Mouse (Mus musculus) lung, embryonic 15.5 days (tissue): ENCODE data around the gene Gm29427. TPM values are rescaled to one million over a fixed set of nuclear protein-coding genes. Genes with fewer than 3 reads are reported as not detected.

Experiments
- ATAC-seq: fragments of 200-750 bp; cut with Nextera tagmentation; 2 replicates; pipeline ENCODE4 v1.8.0; 2017; ENCODE audit warnings: moderate number of reproducible peaks, borderline replicate concordance; ENCODE audit not compliant: low FRiP score, low TSS enrichment; ENCODE audit errors: extremely low read depth
- H3K27ac ChIP-seq: fragments of 300-500 bp; sonication (generic); 2 replicates; pipeline ENCODE4 v1.5.1; 2015; ENCODE audit warnings: moderate library complexity, mild to moderate bottlenecking, inconsistent platforms
- H3K27me3 ChIP-seq: fragments of 300-500 bp; sonication (generic); 2 replicates; pipeline ENCODE4 v1.6.1; 2015; ENCODE audit warnings: inconsistent platforms
- H3K36me3 ChIP-seq: fragments of 300-500 bp; sonication (generic); 2 replicates; pipeline ENCODE4 v1.6.1; 2015; ENCODE audit warnings: inconsistent platforms
- H3K4me1 ChIP-seq: fragments of 300-500 bp; sonication (generic); 2 replicates; pipeline ENCODE4 v1.6.1; 2015; ENCODE audit warnings: inconsistent platforms
- H3K4me2 ChIP-seq: fragments of 300-500 bp; sonication (generic); 2 replicates; pipeline ENCODE4 v1.6.1; 2015; ENCODE audit warnings: inconsistent platforms, mild to moderate bottlenecking, moderate library complexity
- H3K4me3 ChIP-seq: fragments of 300-500 bp; sonication (generic); 2 replicates; pipeline ENCODE4 v1.5.1; 2015; ENCODE audit warnings: mild to moderate bottlenecking, inconsistent platforms
- H3K9ac ChIP-seq: fragments of 300-500 bp; sonication (generic); 2 replicates; pipeline ENCODE4 v1.6.1; 2015; ENCODE audit warnings: inconsistent platforms
- H3K9me3 ChIP-seq: fragments of 300-500 bp; sonication (generic); 2 replicates; pipeline ENCODE4 v1.6.1; 2016; ENCODE audit warnings: inconsistent platforms
- WGBS: fragments of 180-500 bp; shearing (Covaris S2); methylation state at CpG from one replicate; pipeline ENCODE4 v1.1.7; 2015; 5-methylcytosine and 5-hydroxymethylcytosine counted together
- polyA plus RNA-seq: library from polyadenylated mRNA; unstranded; fragments of >200 nt; fragmentation: Nextera tagmentation; extraction: Ambion mirVana; gene quantifications from 2 replicates; pipeline ENCODE4 v1.2.1, GENCODE M21; 2015

Gene Gm29427
- polyA plus RNA-seq, 1 experiment from 2014 or later, result not detected

DNA sequence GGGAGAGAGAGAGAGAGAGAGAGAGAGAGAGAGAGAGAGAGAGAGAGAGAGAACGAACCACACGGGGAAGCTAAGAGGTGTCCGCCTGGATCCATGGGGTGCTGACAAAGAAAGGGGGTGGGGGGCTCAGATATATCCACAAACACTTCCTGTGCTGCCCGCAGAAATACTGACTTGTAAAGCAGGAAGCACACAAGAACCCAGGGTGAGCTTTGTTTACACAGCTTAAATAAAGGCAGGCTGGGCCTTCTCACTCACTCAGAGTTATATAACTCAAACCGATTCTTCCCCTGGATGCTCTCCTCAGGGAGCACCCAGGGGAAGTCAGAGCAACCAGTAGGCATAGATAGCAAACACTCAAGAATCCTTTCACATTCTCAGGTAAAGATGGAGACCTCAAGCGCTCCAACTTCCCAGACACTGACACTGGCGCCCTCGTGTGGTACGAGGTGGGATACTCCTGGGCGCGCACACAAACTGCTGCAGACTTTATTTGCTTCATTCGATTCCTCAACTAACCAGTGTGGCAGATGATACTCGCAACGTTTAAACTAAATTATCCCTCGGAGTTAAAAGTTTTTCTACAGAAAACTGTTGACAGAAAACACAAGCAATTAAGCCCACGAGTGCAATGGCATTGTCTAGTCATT, 81.7 kb downstream of the Gm29427 start:
- ATAC-seq, result peak; percentile 72; the same call in 1 of the 2 replicates
- peak overlapping the region; percentile 46 for H3K4me2 ChIP-seq

DNA sequence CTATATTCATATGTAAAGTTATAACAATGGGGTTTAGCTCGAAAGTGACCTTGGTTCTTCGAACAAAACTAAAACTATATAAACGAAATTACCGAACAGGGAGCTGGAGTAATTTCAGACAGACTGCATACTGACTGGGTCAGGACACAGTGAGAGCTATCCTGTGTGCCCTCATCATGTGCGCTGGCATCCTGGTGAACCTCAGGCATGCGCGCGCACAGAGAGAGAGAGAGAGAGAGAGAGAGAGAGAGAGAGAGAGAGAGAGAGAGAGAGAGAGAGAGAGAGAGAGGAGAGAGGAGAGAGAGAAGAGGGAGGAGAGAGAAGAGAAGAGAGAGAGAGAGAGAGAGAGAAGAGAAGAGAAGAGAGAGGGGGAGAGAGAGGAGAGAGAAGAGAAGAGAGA, 82.3 kb downstream of the Gm29427 start:
- no peak overlapping the region for H3K4me3 ChIP-seq
- 73% methylated on average over 8 of the region's 8 CpGs for WGBS
- no peaks in the 10 kb centered on the region for H3K27me3 ChIP-seq
- H3K9me3 ChIP-seq, result no peaks in the 10 kb centered on the region
- H3K36me3 ChIP-seq, result no peaks in the 10 kb centered on the region
- no peak overlapping the region for H3K27ac ChIP-seq
- H3K4me2 ChIP-seq, result no peak overlapping the region
- peaks cover 2% of the 10 kb centered on the region; the same call in 1 of the 2 replicates for H3K4me1 ChIP-seq
- H3K9ac ChIP-seq, result no peak overlapping the region
- ATAC-seq, result no peak

More for the DNA sequence above, 81.7 kb downstream of the Gm29427 start:
- peaks cover 2% of the 10 kb centered on the region; the same call in 1 of the 2 replicates for H3K4me1 ChIP-seq
- no peak overlapping the region for H3K27ac ChIP-seq
- H3K9ac ChIP-seq, result no peak overlapping the region
- no peaks in the 10 kb centered on the region for H3K27me3 ChIP-seq
- peak overlapping the region; percentile 18 for H3K4me3 ChIP-seq
- no peaks in the 10 kb centered on the region for H3K36me3 ChIP-seq
- H3K9me3 ChIP-seq, result no peaks in the 10 kb centered on the region
- 13% methylated on average over 16 of the region's 16 CpGs for WGBS

DNA sequence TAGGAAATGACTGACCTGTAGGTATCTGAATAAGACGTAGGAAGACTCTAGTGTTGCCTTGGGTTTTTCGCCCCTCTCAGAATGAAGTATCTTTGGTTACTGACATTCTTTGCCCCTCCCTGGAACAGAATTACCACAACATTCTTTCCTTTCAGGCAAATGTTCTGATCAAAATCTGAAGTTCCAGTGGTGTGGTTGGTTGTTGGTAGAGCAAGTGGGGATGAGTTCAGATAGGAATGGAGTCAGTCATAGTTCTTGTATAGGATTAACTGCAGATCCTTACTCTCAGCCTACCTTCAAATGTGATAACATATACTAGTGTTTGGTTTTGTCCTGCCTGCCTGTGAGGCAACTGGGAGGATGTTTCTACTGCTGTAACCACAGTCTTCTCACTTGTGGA, 86.1 kb downstream of the Gm29427 start, which contains the start of gene Zp3r:
Gene Zp3r, minus strand, starts transcription at position 101 of the 400 bp plus-strand sequence.
- no peaks in the 10 kb centered on the region for H3K36me3 ChIP-seq
- H3K4me2 ChIP-seq, result no peak within 1 kb of the TSS
- peaks cover 2% of the 10 kb centered on the region; the same call in 1 of the 2 replicates for H3K4me1 ChIP-seq
- no peak within 1 kb of the TSS for H3K9ac ChIP-seq
- H3K27ac ChIP-seq, result no peak within 1 kb of the TSS
- H3K27me3 ChIP-seq, result no peaks in the 10 kb centered on the region
- H3K9me3 ChIP-seq, result no peaks in the 10 kb centered on the region
- WGBS, result 85% methylated on average over 2 of the region's 2 CpGs
- no peak for ATAC-seq
- H3K4me3 ChIP-seq, result no peak within 1 kb of the TSS

Other genes starting within 250 kb of the Gm29427 start
- 0.10 and 0.23 TPM in 2 replicates for gene Zp3r, start 86.2 kb downstream of the Gm29427 start, polyA plus RNA-seq
- not detected in 2 replicates for gene C4bp, start 54.2 kb downstream of the Gm29427 start, polyA plus RNA-seq
- 13.4 and 16.5 TPM in 2 replicates for gene Yod1, start 1.5 kb upstream of the Gm29427 start, polyA plus RNA-seq
- gene Pfkfb2, start 13.5 kb upstream of the Gm29427 start, polyA plus RNA-seq, result 7.9 and 9.5 TPM in 2 replicates
- gene AA986860, start 16.2 kb upstream of the Gm29427 start, polyA plus RNA-seq, result 10.9 and 13.0 TPM in 2 replicates
- gene Fcamr, start 85.1 kb upstream of the Gm29427 start, polyA plus RNA-seq, result not detected in 2 replicates
- not detected in 2 replicates for gene Pigr, start 110.9 kb upstream of the Gm29427 start, polyA plus RNA-seq
- gene Fcmr, start 149.9 kb upstream of the Gm29427 start, polyA plus RNA-seq, result 0.58 TPM in 1 of 2 replicates, not detected in the other
- not detected in 2 replicates for gene Il24, start 171.7 kb upstream of the Gm29427 start, polyA plus RNA-seq
- gene Il20, start 195.7 kb upstream of the Gm29427 start, polyA plus RNA-seq, result not detected in 2 replicates
- gene Il19, start 224.3 kb upstream of the Gm29427 start, polyA plus RNA-seq, result not detected in 2 replicates